ENCODE assay signal across 9 mouse cellular contexts in the genomic region with DNA sequence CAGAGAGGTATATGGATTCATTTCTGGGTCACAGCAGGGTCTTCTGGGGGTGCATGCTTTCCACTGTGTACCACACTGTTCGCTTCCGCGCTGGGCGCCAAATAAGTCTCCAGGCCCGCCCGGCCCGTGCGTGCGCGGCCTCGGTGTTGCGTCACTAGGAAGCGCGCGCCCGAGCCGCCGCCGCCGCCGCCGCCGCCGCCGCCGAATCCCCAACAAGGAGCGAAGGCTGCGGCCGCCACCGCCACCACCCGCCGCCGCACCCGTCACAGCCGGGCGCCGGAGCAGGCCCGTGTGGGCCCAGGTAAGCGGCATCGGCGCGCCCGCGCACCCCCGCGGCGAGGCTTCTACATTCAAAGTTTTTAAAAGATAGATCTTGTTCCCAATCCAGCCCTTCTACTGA. TPM values are rescaled to one million over a fixed set of nuclear protein-coding genes. Genes with fewer than 3 reads are reported as not detected.
A peak's percentile ranks its signal among the peaks of the same experiment; 100 is the strongest.
DNase-seq lines count a peak whose midpoint lies in the region; ATAC-seq and TF ChIP-seq lines count a peak whose summit lies in the region.
"Not testable (repeated sequence)": the region's sequence is repeated elsewhere in the genome, so short reads cannot be mapped to it uniquely, and the experiment has no call there.
"Had no signal": no experiment of that assay in that cellular context is flagged by ENCODE, and none has a peak within 500 bp of the region (broad histone marks: within the 10 kb centered on the region; RNA-seq: fewer than 3 reads in every experiment).

No protein-coding gene starts in this region.

- peak; percentile 98 for ATAC-seq in embryonic facial prominence, embryonic 12.5 days (ENCODE audit: insufficient number of reproducible peaks, insufficient read depth, low FRiP score, low TSS enrichment)
- ATAC-seq in inflammation-experienced regulatory T-cells, adult 6 months: peak; percentile 97

- not testable (repeated sequence) for H3K9me3 ChIP-seq in embryonic facial prominence, embryonic 12.5 days

- H3K36me3 ChIP-seq in embryonic facial prominence, embryonic 12.5 days: not testable (repeated sequence)

- intact Hi-C loops in left cerebral cortex, adult 2 months (cut with DNase I): not testable (repeated sequence)

- not testable (repeated sequence) for H3K27me3 ChIP-seq in embryonic facial prominence, embryonic 12.5 days

- peak; percentile 65 for DNase-seq in adrenal gland, adult 2 months
- peak; percentile 52 to 54 for DNase-seq in heart, adult 18-20 months
- DNase-seq in left cerebral cortex, adult 2 months (ENCODE audit: extremely low spot score in 1 of 2, low spot score in 2 of 2): peak; percentile 19 to 46
- peak; percentile 52 for DNase-seq in lung, postnatal 10 days
- peak; percentile 40 for DNase-seq in ovary, postnatal 36 days (ENCODE audit: low spot score)
- peak; percentile 46 for DNase-seq in thymus, postnatal 25 days

- not testable (repeated sequence) for TF ChIP-seq CTCF in left cerebral cortex, adult 2 months (IDR thresholded peaks at IDR 0.05)

- H3K4me3 ChIP-seq in embryonic facial prominence, embryonic 12.5 days: peak overlapping the region; percentile 23
- H3K4me3 ChIP-seq in left cerebral cortex, adult 2 months: peak overlapping the region; percentile 39

- H3K4me1 ChIP-seq in embryonic facial prominence, embryonic 12.5 days: not testable (repeated sequence)

- 49% methylated on average over 39 of the region's 47 CpGs for WGBS in embryonic facial prominence, embryonic 12.5 days

- H3K4me2 ChIP-seq in embryonic facial prominence, embryonic 12.5 days (replicated peaks): peak overlapping the region; percentile 32; the same call in 1 of the 2 replicates

- H3K27ac ChIP-seq in embryonic facial prominence, embryonic 12.5 days; left cerebral cortex, adult 2 months: not testable (repeated sequence)

- H3K9ac ChIP-seq in embryonic facial prominence, embryonic 12.5 days: not testable (repeated sequence)

RNA-seq across cellular contexts. Expression of a gene that starts 57.1 kb away (rescaled TPM):
- not detected for total RNA-seq in adrenal gland, adult 2 months (2021)
- polyA plus RNA-seq in adrenal gland, adult 2 months (2012; rRNA removed): not detected in 2 replicates
- 0.08 and 0.09 TPM in 2 replicates for polyA plus RNA-seq in embryonic facial prominence, embryonic 12.5 days (2016; fragmentation: Nextera tagmentation; extraction: Ambion mirVana)
- under 1 TPM in 1 of 2 experiments, not detected in 1; 0.31 TPM for total RNA-seq in heart, adult 18-20 months (2021)
- polyA plus RNA-seq in inflammation-experienced regulatory T-cells, adult 6 months (2017; shearing (Covaris generic)): under 1 TPM in 1 of 3 experiments, not detected in 2; 0.17 TPM
- total RNA-seq in left cerebral cortex, adult 2 months (2021): 1 to 10 TPM; 1.4 to 1.5 TPM
- polyA plus RNA-seq: large intestine, adult 2 months had no signal
